Mouse (Mus musculus) forebrain, embryonic 13.5 days (tissue): ENCODE measurements at regions not wholly inside any gene's neighbourhood (a gene's known extent, or its start where the extent isn't known, plus 50 kb on each side); places are given as distances from the start of the nearest gene placed in this dataset.
"Not testable (repeated sequence)": the region's sequence is repeated elsewhere in the genome, so short reads cannot be mapped to it uniquely, and the experiment has no call there.

ENCODE experiments used
- ATAC-seq: fragments of 200-750 bp; cut with Nextera tagmentation; 2 replicates; pipeline ENCODE4 v1.8.0; 2017
- H3K27ac ChIP-seq: fragments of 300-500 bp; sonication (generic); 2 replicates; pipeline ENCODE4 v1.5.1; 2015; ENCODE audit warnings: inconsistent platforms, mild to moderate bottlenecking, moderate library complexity
- H3K27me3 ChIP-seq: fragments of 300-500 bp; sonication (generic); 2 replicates; pipeline ENCODE4 v1.6.1; 2015; ENCODE audit warnings: mild to moderate bottlenecking, inconsistent platforms
- H3K36me3 ChIP-seq: fragments of 300-500 bp; sonication (generic); 2 replicates; pipeline ENCODE4 v1.6.1; 2015; ENCODE audit warnings: mild to moderate bottlenecking, inconsistent platforms; ENCODE audit not compliant: poor library complexity, severe bottlenecking
- H3K4me1 ChIP-seq: fragments of 300-500 bp; sonication (generic); 2 replicates; pipeline ENCODE4 v1.6.1; 2015; ENCODE audit warnings: inconsistent platforms
- H3K4me2 ChIP-seq: fragments of 300-500 bp; sonication (generic); 2 replicates; pipeline ENCODE4 v1.6.1; 2015; ENCODE audit warnings: inconsistent platforms, mild to moderate bottlenecking, moderate library complexity
- H3K4me3 ChIP-seq: fragments of 300-500 bp; sonication (generic); 2 replicates; pipeline ENCODE4 v1.5.1; 2015; ENCODE audit warnings: mild to moderate bottlenecking, inconsistent platforms
- H3K9ac ChIP-seq: fragments of 300-500 bp; sonication (generic); 2 replicates; pipeline ENCODE4 v1.6.1; 2015; ENCODE audit warnings: mild to moderate bottlenecking, inconsistent platforms
- H3K9me3 ChIP-seq: fragments of 300-500 bp; sonication (generic); replicated peaks from 2 replicates; pipeline ENCODE4 v1.6.1; 2016; ENCODE audit warnings: inconsistent platforms
- WGBS: fragments of 180-500 bp; shearing (Covaris S2); methylation state at CpG from one replicate; pipeline ENCODE4 v1.1.7; 2015; 5-methylcytosine and 5-hydroxymethylcytosine counted together

GRCm38 (mm10) chr14:48799442-48800099 lies 126.0 kb upstream of the Otx2 start:
- no peak overlapping the region for H3K4me3 ChIP-seq
- H3K27me3 ChIP-seq: peaks cover 66% of the 10 kb centered on the region
- 3% methylated on average over 10 of the region's 10 CpGs for WGBS
- no peak overlapping the region for H3K27ac ChIP-seq
- ATAC-seq: peak; percentile 77; the same call in 1 of the 2 replicates
- H3K4me2 ChIP-seq: peak overlapping the region; percentile 3; the same call in 1 of the 2 replicates
- H3K36me3 ChIP-seq: no peaks in the 10 kb centered on the region
- H3K4me1 ChIP-seq: peaks cover 20% of the 10 kb centered on the region
- H3K9me3 ChIP-seq: no peaks in the 10 kb centered on the region
- H3K9ac ChIP-seq: no peak overlapping the region

GRCm38 (mm10) chr14:48791507-48791906 lies 117.9 kb upstream of the Otx2 start:
- WGBS: 85% methylated on average over 5 of the region's 5 CpGs
- H3K27ac ChIP-seq: no peak overlapping the region
- no peaks in the 10 kb centered on the region for H3K4me1 ChIP-seq
- H3K36me3 ChIP-seq: no peaks in the 10 kb centered on the region
- no peak overlapping the region for H3K4me3 ChIP-seq
- no peak overlapping the region for H3K9ac ChIP-seq
- no peak for ATAC-seq
- H3K4me2 ChIP-seq: no peak overlapping the region
- peaks cover 54% of the 10 kb centered on the region for H3K27me3 ChIP-seq
- H3K9me3 ChIP-seq: no peaks in the 10 kb centered on the region

- WGBS: 76% methylated on average over 1 of the region's 1 CpGs
Measured at GRCm38 (mm10) chr14:48779327-48779726, 105.7 kb upstream of the Otx2 start.

DNA sequence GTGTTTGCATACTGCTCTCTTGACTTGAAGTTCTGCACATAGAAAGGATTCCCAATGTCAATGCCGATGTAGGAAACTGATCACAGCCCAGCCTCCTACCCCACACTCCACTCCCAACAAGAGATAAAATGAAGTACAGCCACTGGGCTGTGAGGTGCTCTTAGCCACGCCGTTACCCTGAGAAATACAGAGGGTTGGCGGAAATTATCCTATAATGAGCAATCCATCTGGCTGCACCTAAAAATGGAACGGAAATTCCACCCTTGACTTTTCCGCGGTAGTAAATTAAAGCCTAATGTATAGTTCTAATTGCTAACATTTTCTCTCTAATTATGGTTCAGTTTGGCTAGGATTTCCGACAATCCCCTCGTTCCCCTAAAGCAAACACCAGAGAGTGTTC lies 97.2 kb upstream of the Otx2 start:
- H3K27me3 ChIP-seq: peaks cover 6% of the 10 kb centered on the region
- no peak for ATAC-seq
- WGBS: 58% methylated on average over 9 of the region's 9 CpGs
- no peaks in the 10 kb centered on the region for H3K9me3 ChIP-seq
- no peak overlapping the region for H3K27ac ChIP-seq
- no peaks in the 10 kb centered on the region for H3K36me3 ChIP-seq
- H3K9ac ChIP-seq: no peak overlapping the region
- H3K4me1 ChIP-seq: no peaks in the 10 kb centered on the region
- H3K4me2 ChIP-seq: no peak overlapping the region
- no peak overlapping the region for H3K4me3 ChIP-seq

More at GRCm38 (mm10) chr14:48779327-48779726, 105.7 kb upstream of the Otx2 start:
- ATAC-seq: no peak
- no peaks in the 10 kb centered on the region for H3K9me3 ChIP-seq
- H3K9ac ChIP-seq: no peak overlapping the region
- H3K4me1 ChIP-seq: no peaks in the 10 kb centered on the region
- no peak overlapping the region for H3K4me3 ChIP-seq
- H3K4me2 ChIP-seq: no peak overlapping the region
- peaks cover 16% of the 10 kb centered on the region for H3K27me3 ChIP-seq
- no peaks in the 10 kb centered on the region for H3K36me3 ChIP-seq
- no peak overlapping the region for H3K27ac ChIP-seq

GRCm38 (mm10) chr14:48762691-48763090 lies 89.1 kb upstream of the Otx2 start:
- H3K9me3 ChIP-seq: no peaks in the 10 kb centered on the region
- peaks cover 13% of the 10 kb centered on the region; the same call in 1 of the 2 replicates for H3K27me3 ChIP-seq
- H3K4me1 ChIP-seq: peaks cover 8% of the 10 kb centered on the region; the same call in 1 of the 2 replicates
- no peak for ATAC-seq
- no peak overlapping the region for H3K9ac ChIP-seq
- no peak overlapping the region for H3K4me3 ChIP-seq
- H3K36me3 ChIP-seq: no peaks in the 10 kb centered on the region
- 82% methylated on average over 5 of the region's 5 CpGs for WGBS
- H3K27ac ChIP-seq: no peak overlapping the region
- no peak overlapping the region for H3K4me2 ChIP-seq

DNA sequence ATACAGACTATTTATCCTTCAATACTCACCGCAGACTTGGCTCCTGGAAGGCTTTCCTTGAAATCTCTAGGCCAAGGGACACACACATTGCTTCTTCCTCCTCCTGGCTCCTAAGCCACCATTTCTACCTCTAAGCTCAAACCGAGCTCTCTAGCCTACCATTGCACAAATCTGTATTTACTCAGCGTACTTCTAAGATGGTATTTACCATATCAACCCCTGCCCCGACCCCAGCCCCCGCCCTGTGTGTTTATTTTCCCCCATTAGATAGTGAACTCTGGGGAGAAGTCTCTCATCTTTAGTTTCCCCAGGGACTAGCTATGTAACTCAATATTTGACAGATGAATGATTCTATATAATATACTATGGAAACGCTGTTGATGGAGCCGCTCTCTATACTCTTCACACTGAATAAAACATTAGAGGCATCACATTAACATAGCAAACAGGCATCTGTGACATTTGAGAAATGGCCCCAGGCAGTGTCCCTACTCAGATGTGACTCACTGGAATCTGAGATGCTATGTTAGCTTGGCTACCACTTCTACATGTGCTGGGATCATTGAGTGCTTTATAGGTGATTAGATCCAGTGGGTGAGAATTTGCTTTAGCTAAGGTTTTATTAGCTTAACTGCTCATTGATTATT lies 87.5 kb upstream of the Otx2 start:
- no peak overlapping the region for H3K4me3 ChIP-seq
- ATAC-seq: peak; percentile 66; the same call in 1 of the 2 replicates
- H3K9me3 ChIP-seq: no peaks in the 10 kb centered on the region
- no peak overlapping the region for H3K9ac ChIP-seq
- H3K36me3 ChIP-seq: no peaks in the 10 kb centered on the region
- no peak overlapping the region for H3K27ac ChIP-seq
- WGBS: 66% methylated on average over 7 of the region's 7 CpGs
- H3K27me3 ChIP-seq: peaks cover 23% of the 10 kb centered on the region
- H3K4me2 ChIP-seq: no peak overlapping the region
- peaks cover 8% of the 10 kb centered on the region; the same call in 1 of the 2 replicates for H3K4me1 ChIP-seq

GRCm38 (mm10) chr14:48755096-48755495 lies 81.5 kb upstream of the Otx2 start:
- peaks cover 65% of the 10 kb centered on the region for H3K27me3 ChIP-seq
- peaks cover 40% of the 10 kb centered on the region for H3K4me1 ChIP-seq
- not testable (repeated sequence) for H3K9ac ChIP-seq, H3K9me3 ChIP-seq, H3K4me2 ChIP-seq, ATAC-seq, H3K36me3 ChIP-seq, H3K4me3 ChIP-seq, H3K27ac ChIP-seq
- 89% methylated on average over 5 of the region's 5 CpGs for WGBS

- 4% methylated on average over 11 of the region's 11 CpGs for WGBS
- Histone ChIP-seq H3K4me2 (peak overlapping the region; percentile 24), H3K9ac (0 out of 2 replicates have a peak overlapping the region, but pooled peaks have one; percentile 14), H3K27me3 (peaks cover 73% of the 10 kb centered on the region), H3K36me3 (no peaks in the 10 kb centered on the region), H3K27ac (no peak overlapping the region), H3K4me1 (peaks cover 40% of the 10 kb centered on the region), H3K9me3 (no peaks in the 10 kb centered on the region), H3K4me3 (no peak overlapping the region)
- ATAC-seq: peak; percentile 62; the same call in 1 of the 2 replicates
Measured at GRCm38 (mm10) chr14:48754080-48754720, 80.6 kb upstream of the Otx2 start.

DNA sequence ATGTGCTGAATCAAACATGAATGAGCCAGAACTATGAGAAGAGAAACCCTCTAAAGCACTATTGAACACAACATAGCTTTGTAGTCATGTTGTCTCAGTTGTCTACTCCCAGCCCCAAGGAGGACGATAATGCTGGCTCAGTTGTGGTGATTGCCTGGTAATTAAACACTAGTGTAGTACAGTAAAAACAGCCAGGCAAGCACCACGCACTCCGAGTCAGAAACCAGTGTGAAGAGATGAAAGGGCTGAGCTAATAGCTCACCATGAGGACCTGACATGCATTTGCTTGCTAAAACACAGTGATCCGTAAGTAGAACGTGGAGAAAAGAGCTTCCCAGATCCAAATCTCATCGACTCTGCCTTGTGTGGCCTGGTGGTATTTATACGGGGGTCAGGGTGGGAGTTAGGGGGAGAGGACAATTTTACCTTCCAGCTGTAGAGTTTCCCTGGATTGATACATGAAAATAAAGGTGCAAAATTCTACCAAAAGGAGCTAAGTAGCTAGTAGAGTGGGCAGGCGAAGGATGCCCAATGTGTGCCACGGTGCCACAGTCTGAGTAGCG lies 80.0 kb upstream of the Otx2 start:
- H3K27me3 ChIP-seq: peaks cover 76% of the 10 kb centered on the region

GRCm38 (mm10) chr14:48753084-48753483 lies 79.5 kb upstream of the Otx2 start:
- Histone ChIP-seq H3K9me3 (no peaks in the 10 kb centered on the region), H3K4me2 (peak overlapping the region; percentile 24; the same call in 1 of the 2 replicates), H3K27me3 (peaks cover 71% of the 10 kb centered on the region), H3K4me1 (peaks cover 40% of the 10 kb centered on the region), H3K36me3 (no peaks in the 10 kb centered on the region), H3K4me3 (no peak overlapping the region), H3K9ac (no peak overlapping the region), H3K27ac (peak overlapping the region; percentile 28)
- WGBS: 6% methylated on average over 7 of the region's 7 CpGs
- ATAC-seq: no peak

More for the DNA sequence above, 80.0 kb upstream of the Otx2 start:
- peak overlapping the region; percentile 46 for H3K27ac ChIP-seq
- H3K4me2 ChIP-seq: peak overlapping the region; percentile 24
- no peak overlapping the region for H3K4me3 ChIP-seq
- H3K9me3 ChIP-seq: no peaks in the 10 kb centered on the region
- no peaks in the 10 kb centered on the region for H3K36me3 ChIP-seq
- 0 out of 2 replicates have a peak overlapping the region, but pooled peaks have one; percentile 14 for H3K9ac ChIP-seq
- WGBS: 5% methylated on average over 10 of the region's 10 CpGs
- peak; percentile 65; the same call in 1 of the 2 replicates for ATAC-seq
- H3K4me1 ChIP-seq: peaks cover 40% of the 10 kb centered on the region

DNA sequence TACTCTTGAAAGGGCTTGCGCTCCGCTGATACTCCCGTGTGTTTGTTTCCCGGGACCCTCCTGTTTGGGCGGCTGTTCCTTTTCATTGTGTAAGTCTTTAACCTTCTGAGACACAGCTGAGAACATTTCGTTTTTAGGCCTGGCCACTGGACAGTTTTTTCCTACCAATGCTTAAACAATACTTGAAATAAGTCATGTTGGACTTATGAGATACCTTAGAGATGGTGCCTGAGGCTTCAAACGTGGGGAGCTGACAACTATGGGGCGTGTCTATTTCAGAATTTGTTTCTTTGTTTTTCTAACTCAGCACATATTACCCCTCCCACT lies 78.9 kb upstream of the Otx2 start:
- H3K4me1 ChIP-seq: peaks cover 40% of the 10 kb centered on the region
- no peak overlapping the region for H3K9ac ChIP-seq
- no peaks in the 10 kb centered on the region for H3K9me3 ChIP-seq
- no peak for ATAC-seq
- peaks cover 67% of the 10 kb centered on the region for H3K27me3 ChIP-seq
- no peak overlapping the region for H3K4me3 ChIP-seq
- H3K27ac ChIP-seq: no peak overlapping the region
- no peaks in the 10 kb centered on the region for H3K36me3 ChIP-seq
- H3K4me2 ChIP-seq: peak overlapping the region; percentile 45
- 10% methylated on average over 8 of the region's 8 CpGs for WGBS
